Mouse (Mus musculus): ENCODE results near the gene Gm10518.

Gm10518 gene

GRCm38 (mm10) chr1:179833596-179833995 lies 30.4 kb downstream of the Gm10518 start:
- DNase-seq (ENCODE audit: low read depth), result no peak

- DNase-seq (ENCODE audit: low read depth), result no peak
Measured at GRCm38 (mm10) chr1:179835753-179836425, 32.7 kb downstream of the Gm10518 start.

GRCm38 (mm10) chr1:179836426-179837404 lies 33.5 kb downstream of the Gm10518 start:
- no peak for DNase-seq (ENCODE audit: low read depth)

GRCm38 (mm10) chr1:179842568-179842967 lies 39.4 kb downstream of the Gm10518 start:
- no peak for DNase-seq (ENCODE audit: low read depth)

- DNase-seq (ENCODE audit: low read depth), result no peak
Measured at GRCm38 (mm10) chr1:179843981-179844380, 40.8 kb downstream of the Gm10518 start.

- no peak for DNase-seq (ENCODE audit: low read depth)
Measured at GRCm38 (mm10) chr1:179844894-179845293, 41.7 kb downstream of the Gm10518 start.

- DNase-seq (ENCODE audit: low read depth), result no peak
Measured at GRCm38 (mm10) chr1:179845832-179846499, 42.8 kb downstream of the Gm10518 start.

GRCm38 (mm10) chr1:179847173-179847572 lies 44.0 kb downstream of the Gm10518 start:
- no peak for DNase-seq (ENCODE audit: low read depth)

GRCm38 (mm10) chr1:179847759-179848389 lies 44.7 kb downstream of the Gm10518 start:
- DNase-seq (ENCODE audit: low read depth), result peak; percentile 72

GRCm38 (mm10) chr1:179853421-179853820 lies 50.2 kb downstream of the Gm10518 start:
- no peak for DNase-seq (ENCODE audit: low read depth)
